Mouse (Mus musculus): ENCODE data around the gene Atp6v1fnb.

DNA sequence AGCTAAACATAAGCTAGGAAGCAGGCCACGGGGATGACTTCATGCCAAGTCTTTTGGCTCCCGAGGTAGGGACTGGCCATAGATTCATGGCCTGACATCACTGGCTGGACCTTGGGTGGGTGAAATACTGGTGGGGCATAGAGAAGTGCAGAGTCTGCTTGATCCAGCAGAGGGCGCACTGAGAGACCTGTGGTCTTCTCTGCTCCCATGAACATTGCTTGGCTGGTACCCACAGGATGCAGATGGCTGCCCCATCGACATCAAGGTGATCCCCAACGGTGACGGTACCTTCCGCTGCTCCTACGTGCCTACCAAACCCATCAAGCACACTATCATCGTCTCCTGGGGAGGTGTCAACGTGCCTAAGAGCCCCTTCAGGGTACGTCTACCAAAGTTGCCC, 26.5 kb upstream of the Atp6v1fnb start:
- TF ChIP-seq CHD2 (IDR thresholded peaks at IDR 0.05; ENCODE audit: low read depth, low read length) (no peak), MAFK (IDR thresholded peaks at IDR 0.05; ENCODE audit: insufficient read depth, low read depth, low read length) (peak; percentile 5; the same call in 1 of the 2 replicates), ZNF384 (IDR thresholded peaks at IDR 0.05; ENCODE audit: low read depth, low read length) (no peak)

All from ES-E14 (cell line).